Mouse (Mus musculus) kidney, embryonic 16.5 days (tissue): ENCODE data around the gene Orm3. TPM values are rescaled to one million over a fixed set of nuclear protein-coding genes. Genes with fewer than 3 reads are reported as not detected.

Experiments used
- ATAC-seq: fragments of 200-750 bp; cut with Nextera tagmentation; 2 replicates; pipeline ENCODE4 v1.8.0; 2017; ENCODE audit warnings: moderate TSS enrichment; ENCODE audit not compliant: low FRiP score, low TSS enrichment
- H3K27ac ChIP-seq: fragments of 300-500 bp; sonication (generic); 2 replicates; pipeline ENCODE4 v1.5.1; 2014; ENCODE audit warnings: low read length
- H3K27me3 ChIP-seq: fragments of 300-500 bp; sonication (generic); 2 replicates; pipeline ENCODE4 v1.6.1; 2014; ENCODE audit warnings: low read length, control low read depth, mixed read lengths; ENCODE audit not compliant: insufficient read depth
- H3K36me3 ChIP-seq: fragments of 300-500 bp; sonication (generic); 2 replicates; pipeline ENCODE4 v1.6.1; 2014; ENCODE audit warnings: low read length, control low read depth, mixed read lengths; ENCODE audit not compliant: insufficient read depth
- H3K4me1 ChIP-seq: fragments of 300-500 bp; sonication (generic); 2 replicates; pipeline ENCODE4 v1.6.1; 2014; ENCODE audit warnings: low read length, control low read depth, mixed read lengths; ENCODE audit not compliant: insufficient read depth
- H3K4me2 ChIP-seq: fragments of 300-500 bp; sonication (generic); replicated peaks from 2 replicates; pipeline ENCODE4 v1.6.1; 2014; ENCODE audit warnings: low read depth, low read length
- H3K4me3 ChIP-seq: fragments of 300-500 bp; sonication (generic); 2 replicates; pipeline ENCODE4 v1.5.1; 2014; ENCODE audit warnings: mild to moderate bottlenecking, low read length
- H3K9ac ChIP-seq: fragments of 300-500 bp; sonication (generic); replicated peaks from 2 replicates; pipeline ENCODE4 v1.6.1; 2014; ENCODE audit warnings: low read length
- H3K9me3 ChIP-seq: fragments of 300-500 bp; sonication (generic); 2 replicates; pipeline ENCODE4 v1.6.1; 2016; ENCODE audit warnings: low read length, control low read depth
- WGBS: fragments of 180-500 bp; shearing (Covaris S2); extraction: QIAGEN DNeasy Blood & Tissue Kit; methylation state at CpG from one replicate; pipeline ENCODE4 v1.1.7; 2014; 5-methylcytosine and 5-hydroxymethylcytosine counted together
- polyA plus RNA-seq: library from polyadenylated mRNA; unstranded; fragments of >200 nt; fragmentation: Nextera tagmentation; extraction: Ambion mirVana; gene quantifications from 2 replicates; pipeline ENCODE4 v1.2.1, GENCODE M21; 2015

Gene Orm3
- polyA plus RNA-seq, 1 experiment from 2014 or later, result not detected

- Histone ChIP-seq H3K4me2 (no peak overlapping the region), H3K4me3 (no peak overlapping the region), H3K4me1 (no peaks in the 10 kb centered on the region), H3K36me3 (peaks cover 52% of the 10 kb centered on the region), H3K27ac (no peak overlapping the region), H3K9ac (no peak overlapping the region), H3K9me3 (no peaks in the 10 kb centered on the region), H3K27me3 (no peaks in the 10 kb centered on the region)
- 89% methylated on average over 4 of the region's 4 CpGs for WGBS
- no peak for ATAC-seq
Measured at GRCm38 (mm10) chr4:63384262-63384661, 28.3 kb downstream of the Orm3 start.

DNA sequence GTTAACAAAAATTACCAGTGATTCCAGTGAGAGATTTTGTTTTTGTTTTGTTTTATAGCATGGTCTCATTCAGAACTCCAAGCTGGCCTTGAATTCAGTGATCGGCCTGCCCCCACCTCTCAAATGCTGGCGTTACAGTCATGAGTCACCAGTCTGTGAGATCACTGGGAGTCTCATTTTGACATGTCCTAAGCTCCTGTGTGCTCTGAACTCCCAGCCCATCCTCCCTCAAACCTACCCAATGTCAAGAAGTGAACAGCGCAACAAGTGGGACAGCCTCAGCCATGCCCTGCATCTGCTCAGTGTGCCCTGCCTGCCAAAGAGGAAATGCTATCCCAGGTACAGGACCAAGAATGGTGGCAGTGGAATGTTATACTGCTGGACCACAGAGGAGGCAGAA is 29.3 kb downstream of the Orm3 start:
- no peak overlapping the region for H3K27ac ChIP-seq
- ATAC-seq, result no peak
- no peak overlapping the region for H3K9ac ChIP-seq
- H3K9me3 ChIP-seq, result no peaks in the 10 kb centered on the region
- H3K4me1 ChIP-seq, result no peaks in the 10 kb centered on the region
- WGBS, result 86% methylated on average over 3 of the region's 3 CpGs
- no peak overlapping the region for H3K4me3 ChIP-seq
- H3K27me3 ChIP-seq, result no peaks in the 10 kb centered on the region
- H3K36me3 ChIP-seq, result peaks cover 50% of the 10 kb centered on the region
- H3K4me2 ChIP-seq, result no peak overlapping the region

DNA sequence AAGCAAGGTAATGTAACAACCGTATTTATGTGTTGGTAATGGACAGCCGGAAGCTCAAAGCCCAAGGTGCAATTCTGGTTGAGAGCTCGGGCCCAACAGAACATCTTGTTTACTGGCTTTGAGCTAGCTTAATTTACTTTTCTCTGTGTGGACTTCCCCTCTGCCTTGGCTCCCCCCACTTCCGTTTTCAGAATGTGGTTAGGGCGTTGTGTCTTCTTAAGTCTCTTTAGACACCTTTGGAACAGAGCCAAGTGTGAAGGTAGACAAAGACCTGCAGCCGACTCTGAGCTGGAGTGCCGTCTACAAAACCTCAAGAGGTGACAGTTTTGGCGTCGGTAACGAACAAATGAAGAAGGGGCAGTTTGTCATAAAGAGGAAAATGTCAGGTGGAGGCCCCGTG is 29.8 kb downstream of the Orm3 start:
- Histone ChIP-seq H3K4me1 (no peaks in the 10 kb centered on the region), H3K9ac (no peak overlapping the region), H3K4me3 (no peak overlapping the region), H3K4me2 (no peak overlapping the region), H3K9me3 (no peaks in the 10 kb centered on the region), H3K27me3 (no peaks in the 10 kb centered on the region), H3K27ac (no peak overlapping the region), H3K36me3 (peaks cover 45% of the 10 kb centered on the region)
- ATAC-seq, result no peak
- WGBS, result 71% methylated on average over 11 of the region's 11 CpGs

GRCm38 (mm10) chr4:63388029-63388428 is 32.1 kb downstream of the Orm3 start:
- Histone ChIP-seq H3K4me2 (no peak overlapping the region), H3K9ac (no peak overlapping the region), H3K4me3 (no peak overlapping the region), H3K27me3 (no peaks in the 10 kb centered on the region), H3K27ac (no peak overlapping the region), H3K4me1 (0 out of 2 replicates have a peak, but pooled peaks cover 3% of the 10 kb centered on the region), H3K9me3 (no peaks in the 10 kb centered on the region), H3K36me3 (peaks cover 27% of the 10 kb centered on the region)
- ATAC-seq, result no peak
- WGBS, result 73% methylated on average over 6 of the region's 6 CpGs

DNA sequence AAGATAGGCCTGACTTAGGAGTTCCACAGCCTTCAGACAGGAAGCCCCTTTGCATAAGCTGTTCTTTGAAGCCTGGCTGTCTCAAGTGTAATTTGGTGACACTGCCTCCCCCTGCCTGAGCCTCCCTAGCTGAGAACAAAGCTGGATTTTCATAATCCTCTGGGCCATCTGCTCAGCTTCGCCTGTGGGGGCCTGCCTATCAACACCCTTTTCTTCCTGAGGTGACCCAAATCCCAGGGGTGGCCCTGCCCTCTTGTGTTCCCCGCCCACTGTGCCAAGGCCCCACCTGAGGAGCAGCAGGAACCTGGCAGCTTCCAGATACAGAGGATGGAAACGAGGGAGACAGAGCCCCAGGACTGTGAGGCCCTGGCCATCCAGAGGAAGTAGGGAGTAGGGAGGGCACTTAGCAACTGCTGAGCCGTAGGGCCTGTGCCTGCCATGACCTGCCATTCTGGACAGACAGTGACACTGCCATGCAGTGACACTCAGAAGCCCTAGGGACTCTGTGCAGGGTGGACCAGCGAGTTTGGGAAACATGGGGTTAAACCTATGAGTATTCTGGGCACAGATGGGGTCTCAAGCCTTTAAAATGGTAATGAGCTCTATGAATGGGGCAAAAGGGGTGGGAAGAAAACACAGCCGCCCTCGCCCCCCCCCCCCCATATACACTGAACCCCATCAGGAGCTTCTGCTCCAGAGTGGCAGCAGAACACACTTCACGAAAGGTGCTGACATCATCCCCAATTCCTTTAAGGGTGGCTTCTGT is 33.3 kb downstream of the Orm3 start:
- no peak overlapping the region for H3K4me3 ChIP-seq
- no peak for ATAC-seq
- 62% methylated on average over 8 of the region's 8 CpGs for WGBS
- H3K36me3 ChIP-seq, result peaks cover 22% of the 10 kb centered on the region
- no peaks in the 10 kb centered on the region for H3K9me3 ChIP-seq
- no peak overlapping the region for H3K9ac ChIP-seq
- no peak overlapping the region for H3K27ac ChIP-seq
- no peak overlapping the region for H3K4me2 ChIP-seq
- H3K4me1 ChIP-seq, result 0 out of 2 replicates have a peak, but pooled peaks cover 3% of the 10 kb centered on the region
- H3K27me3 ChIP-seq, result no peaks in the 10 kb centered on the region

DNA sequence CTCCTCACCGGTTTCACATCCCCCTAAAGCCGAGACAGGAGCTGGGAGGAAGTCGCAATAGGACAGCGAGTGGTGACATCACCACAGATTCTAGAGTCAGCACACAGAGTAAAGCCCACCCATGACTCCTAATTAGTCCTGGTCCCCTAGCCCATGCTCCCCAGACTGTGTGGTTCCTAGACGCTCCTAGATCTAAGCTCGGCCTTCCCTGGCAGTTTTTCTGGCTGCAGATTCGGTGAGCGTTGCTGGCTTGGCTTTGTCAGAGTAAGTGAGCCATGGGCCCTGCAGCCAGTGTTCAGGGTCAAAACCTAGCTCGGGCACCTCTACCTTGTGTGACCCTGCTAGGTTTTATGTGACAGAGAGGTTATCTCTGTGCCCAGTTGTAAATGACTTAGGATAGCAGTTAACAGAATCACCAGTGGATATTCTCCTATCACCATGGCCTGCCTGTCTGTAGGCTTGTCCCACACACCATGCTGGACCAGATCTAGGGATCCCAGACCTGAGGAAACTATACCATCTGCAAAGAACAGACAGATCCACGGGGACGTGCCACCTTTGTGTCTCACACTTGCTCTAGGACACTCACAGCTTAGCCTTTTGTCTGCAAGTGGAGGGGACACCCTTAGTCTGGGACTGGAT is 34.0 kb downstream of the Orm3 start:
- Histone ChIP-seq H3K9ac (no peak overlapping the region), H3K4me3 (no peak overlapping the region), H3K4me1 (0 out of 2 replicates have a peak, but pooled peaks cover 3% of the 10 kb centered on the region), H3K27ac (no peak overlapping the region), H3K4me2 (no peak overlapping the region), H3K36me3 (peaks cover 28% of the 10 kb centered on the region), H3K27me3 (no peaks in the 10 kb centered on the region), H3K9me3 (no peaks in the 10 kb centered on the region)
- ATAC-seq, result no peak
- 76% methylated on average over 11 of the region's 11 CpGs for WGBS

DNA sequence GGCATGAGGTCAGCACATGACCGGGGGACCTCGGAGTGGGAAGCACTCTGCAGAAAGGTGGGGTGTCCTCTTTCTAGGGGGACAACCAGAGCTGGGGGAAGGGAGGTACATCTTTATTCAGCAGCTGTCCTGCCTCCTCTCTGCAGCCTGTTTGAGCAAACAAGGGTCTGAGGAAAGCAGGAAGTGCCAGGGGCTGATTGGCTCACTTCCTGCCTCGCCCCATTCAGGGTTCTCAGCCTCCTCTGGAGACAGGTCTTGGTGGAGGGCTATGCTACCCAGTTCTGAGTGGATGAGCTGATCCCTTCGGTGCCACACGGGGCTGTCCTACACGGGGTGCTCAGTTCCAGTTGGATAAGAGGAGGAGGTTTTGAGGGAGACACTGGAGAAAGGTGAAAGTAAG is 35.4 kb downstream of the Orm3 start:
- Histone ChIP-seq H3K27ac (no peak overlapping the region), H3K4me1 (0 out of 2 replicates have a peak, but pooled peaks cover 3% of the 10 kb centered on the region), H3K27me3 (no peaks in the 10 kb centered on the region), H3K4me3 (no peak overlapping the region), H3K9ac (no peak overlapping the region), H3K9me3 (no peaks in the 10 kb centered on the region), H3K36me3 (peaks cover 23% of the 10 kb centered on the region), H3K4me2 (no peak overlapping the region)
- ATAC-seq, result no peak
- 76% methylated on average over 6 of the region's 6 CpGs for WGBS

DNA sequence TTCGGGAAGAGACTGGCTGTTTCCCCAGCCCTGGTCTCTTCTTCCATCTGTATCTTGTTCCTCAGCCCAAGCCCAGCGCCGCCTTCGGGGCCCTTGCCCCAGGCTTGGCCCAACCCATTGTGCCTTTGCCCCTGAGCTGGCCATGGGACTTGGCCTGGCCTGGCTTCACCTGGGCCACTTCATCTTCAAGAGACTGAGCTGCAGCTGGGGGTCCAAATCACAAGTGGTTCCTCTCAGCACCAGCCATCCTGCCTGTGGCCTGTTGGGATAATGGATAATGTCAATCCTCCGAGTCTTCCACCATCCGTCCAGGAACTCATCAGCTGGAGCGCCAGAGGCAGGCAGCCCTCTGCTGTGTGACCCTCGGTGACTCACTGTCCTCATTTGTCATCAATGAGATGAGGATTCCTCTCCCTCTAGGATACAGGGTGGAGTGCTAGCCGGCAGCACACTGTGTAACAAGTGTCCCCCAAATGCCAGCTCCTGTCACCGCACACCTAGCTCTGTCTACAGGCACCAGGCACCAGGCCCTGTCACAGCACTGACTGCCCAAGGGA is 42.1 kb downstream of the Orm3 start:
- 84% methylated on average over 10 of the region's 10 CpGs for WGBS
- no peak for ATAC-seq
- Histone ChIP-seq H3K4me2 (no peak overlapping the region), H3K9ac (no peak overlapping the region; the same call in 1 of the 2 replicates), H3K27ac (no peak overlapping the region), H3K36me3 (peaks cover 19% of the 10 kb centered on the region), H3K4me3 (no peak overlapping the region), H3K27me3 (no peaks in the 10 kb centered on the region), H3K9me3 (no peaks in the 10 kb centered on the region), H3K4me1 (peaks cover 41% of the 10 kb centered on the region)

- Histone ChIP-seq H3K36me3 (peaks cover 15% of the 10 kb centered on the region), H3K27ac (peak overlapping the region; percentile 23; the same call in 1 of the 2 replicates), H3K4me2 (no peak overlapping the region), H3K4me1 (peaks cover 51% of the 10 kb centered on the region), H3K9me3 (no peaks in the 10 kb centered on the region), H3K4me3 (no peak overlapping the region), H3K9ac (peak overlapping the region; percentile 36; the same call in 1 of the 2 replicates), H3K27me3 (no peaks in the 10 kb centered on the region)
- no peak for ATAC-seq
- WGBS, result 38% methylated on average over 11 of the region's 11 CpGs
Measured at GRCm38 (mm10) chr4:63398854-63399609, 43.1 kb downstream of the Orm3 start.
